Mouse (Mus musculus) layer of hippocampus, adult 6 months (tissue): ENCODE measurements around the gene A830018L16Rik. TPM values are rescaled to one million over a fixed set of nuclear protein-coding genes. Genes with fewer than 3 reads are reported as not detected.

ENCODE experiments used
- long read RNA-seq, 2 experiments: library from polyadenylated mRNA; unstranded; transcript quantifications; one replicate each; pipeline ENCODE4 v2.0.0; 2019 to 2020
- polyA plus RNA-seq: library from polyadenylated mRNA; unstranded; fragments of <200 nt; fragmentation: Nextera tagmentation; gene quantifications from 2 replicates; pipeline ENCODE4 v1.2.3, GENCODE M21; 2021

A830018L16Rik gene
- 37.2 and 41.2 TPM in 2 replicates for polyA plus RNA-seq
- long read RNA-seq, experiment 1, full-length matches to known transcripts = 28 of 66 reads
- long read RNA-seq, experiment 1, partial matches to known transcripts = 14 of 66 reads
- long read RNA-seq, experiment 1, other reads (novel, unspliced or antisense) = 24 of 66 reads
- long read RNA-seq, experiment 2, full-length matches to known transcripts = 175 of 299 reads
- long read RNA-seq, experiment 2, partial matches to known transcripts = 32 of 299 reads
- long read RNA-seq, experiment 2, other reads (novel, unspliced or antisense) = 92 of 299 reads

GRCm38 (mm10) chr1:11413894-11414556 lies at the start of gene A830018L16Rik:
A830018L16Rik (plus strand) TSS chr1:11414105.

